Mouse (Mus musculus) spleen, adult 2 months (tissue): ENCODE data around the gene Mesp1. TPM values are rescaled to one million over a fixed set of nuclear protein-coding genes. Genes with fewer than 3 reads are reported as not detected.
A peak's percentile ranks its signal among the peaks of the same experiment; 100 is the strongest.

ENCODE experiments used
- DNase-seq, 2 experiments: peaks; one replicate each; pipeline versions ENCODE4 v3.0.0 to v3.0.0-alpha.2; 2012 to 2021; ENCODE audit warnings: low spot score in 2 of 2, low read depth in 1 of 2
- H3K27ac ChIP-seq: fragments of 200-500 bp; 2 replicates; pipeline ENCODE4 v1.5.1; 2012; ENCODE audit warnings: low read length, inconsistent platforms; ENCODE audit not compliant: insufficient read depth
- H3K27me3 ChIP-seq: fragments of 200-500 bp; 2 replicates; pipeline ENCODE4 v1.6.1; 2012; ENCODE audit warnings: mild to moderate bottlenecking, moderate library complexity, low read length, inconsistent platforms; ENCODE audit not compliant: control insufficient read depth, insufficient read depth
- H3K36me3 ChIP-seq: fragments of 200-500 bp; 2 replicates; pipeline ENCODE4 v1.6.1; 2012; ENCODE audit warnings: mild to moderate bottlenecking, low read length, inconsistent platforms; ENCODE audit not compliant: control insufficient read depth, insufficient read depth
- H3K4me1 ChIP-seq: fragments of 200-500 bp; 2 replicates; pipeline ENCODE4 v1.6.1; 2011; ENCODE audit warnings: inconsistent platforms; ENCODE audit not compliant: control insufficient read depth, insufficient read depth, insufficient read length
- H3K4me3 ChIP-seq: fragments of 200-500 bp; 2 replicates; pipeline ENCODE4 v1.5.1; 2011; ENCODE audit warnings: mild to moderate bottlenecking, inconsistent platforms; ENCODE audit not compliant: insufficient read depth, insufficient read length; ENCODE audit errors: extremely low read depth
- CTCF ChIP-seq: fragments of 200-500 bp; IDR thresholded peaks from 2 replicates; pipeline ENCODE4 v1.5.1; 2011; ENCODE audit warnings: mild to moderate bottlenecking, inconsistent platforms; ENCODE audit not compliant: insufficient read depth, insufficient read length, insufficient replicate concordance; ENCODE audit errors: extremely low read depth
- POLR2A ChIP-seq: fragments of 200-500 bp; IDR thresholded peaks from 2 replicates; pipeline ENCODE4 v1.6.1; 2011; ENCODE audit warnings: low read depth, low read length, inconsistent platforms
- WGBS: fragments of 180-500 bp; shearing (Covaris S2); methylation state at CpG from one replicate; pipeline ENCODE4 v1.1.7; 2018; 5-methylcytosine and 5-hydroxymethylcytosine counted together
- polyA plus RNA-seq: library from polyadenylated mRNA; depleted of rRNA; stranded (reverse); fragments of >200 nt; gene quantifications from 2 replicates; pipeline ENCODE4 v1.2.3, GENCODE M21; 2012

Gene Mesp1
- polyA plus RNA-seq, 1 experiment, result not detected

- Histone ChIP-seq H3K36me3 (no peaks in the 10 kb centered on the region), H3K27ac (no peak overlapping the region), H3K4me1 (no peaks in the 10 kb centered on the region), H3K27me3 (no peaks in the 10 kb centered on the region), H3K4me3 (no peak overlapping the region)
- WGBS, result 63% methylated on average over 12 of the region's 12 CpGs
- DNase-seq, result no peak
- TF ChIP-seq CTCF (no peak), POLR2A (no peak)
These were observed 28.6 kb upstream of the Mesp1 start for GRCm38 (mm10) chr7:79822092-79822695.

GRCm38 (mm10) chr7:79819996-79820395 lies 26.4 kb upstream of the Mesp1 start:
- no peaks in the 10 kb centered on the region for H3K27me3 ChIP-seq
- H3K36me3 ChIP-seq, result no peaks in the 10 kb centered on the region

GRCm38 (mm10) chr7:79819515-79819914 lies 25.9 kb upstream of the Mesp1 start:
- Histone ChIP-seq H3K27ac (no peak overlapping the region), H3K4me3 (no peak overlapping the region), H3K36me3 (no peaks in the 10 kb centered on the region), H3K27me3 (no peaks in the 10 kb centered on the region), H3K4me1 (no peaks in the 10 kb centered on the region)
- DNase-seq, result no peak
- WGBS, result 46% methylated on average over 4 of the region's 4 CpGs
- TF ChIP-seq POLR2A, result no peak
- no peak for TF ChIP-seq CTCF

More at GRCm38 (mm10) chr7:79819996-79820395, 26.4 kb upstream of the Mesp1 start:
- WGBS, result 86% methylated on average over 11 of the region's 11 CpGs
- DNase-seq, result no peak
- TF ChIP-seq POLR2A, result no peak
- no peak for TF ChIP-seq CTCF
- no peak overlapping the region for H3K4me3 ChIP-seq
- no peaks in the 10 kb centered on the region for H3K4me1 ChIP-seq
- H3K27ac ChIP-seq, result no peak overlapping the region

GRCm38 (mm10) chr7:79818321-79818720 lies 24.7 kb upstream of the Mesp1 start:
- Histone ChIP-seq H3K4me3 (no peak overlapping the region), H3K4me1 (no peaks in the 10 kb centered on the region), H3K36me3 (no peaks in the 10 kb centered on the region), H3K27me3 (no peaks in the 10 kb centered on the region), H3K27ac (no peak overlapping the region)
- DNase-seq, result no peak
- TF ChIP-seq POLR2A (no peak), CTCF (no peak)
- 54% methylated on average over 6 of the region's 6 CpGs for WGBS

- peaks cover 2% of the 10 kb centered on the region; the same call in 1 of the 2 replicates for H3K27me3 ChIP-seq
- no peak overlapping the region for H3K27ac ChIP-seq
- WGBS, result 64% methylated on average over 1 of the region's 1 CpGs
- no peak for TF ChIP-seq CTCF
- H3K4me3 ChIP-seq, result no peak overlapping the region
- no peak for DNase-seq
- peaks cover 6% of the 10 kb centered on the region; the same call in 1 of the 2 replicates for H3K4me1 ChIP-seq
- H3K36me3 ChIP-seq, result no peaks in the 10 kb centered on the region
These were observed 19.8 kb upstream of the Mesp1 start for GRCm38 (mm10) chr7:79813409-79813808.

- Histone ChIP-seq H3K4me1 (peaks cover 6% of the 10 kb centered on the region; the same call in 1 of the 2 replicates), H3K4me3 (no peak within 1 kb of the TSS; the same call in 1 of the 2 replicates), H3K36me3 (no peaks in the 10 kb centered on the region), H3K27me3 (peaks cover 2% of the 10 kb centered on the region; the same call in 1 of the 2 replicates), H3K27ac (no peak within 1 kb of the TSS)
- DNase-seq, result peak; percentile 31 to 59
- TF ChIP-seq CTCF, result no peak
- no peak for TF ChIP-seq POLR2A
- 17% methylated on average over 71 of the region's 71 CpGs for WGBS
These were observed 17.3 kb upstream of the Mesp1 start, which contains the start of gene Mesp2 for GRCm38 (mm10) chr7:79810611-79811506. TSS of gene Mesp2 (plus strand) at chr7:79810727.
